Mouse (Mus musculus) 416B (cell line): Measurements from ENCODE around the gene Obox6.
A peak's percentile ranks its signal among the peaks of the same experiment; 100 is the strongest.

ENCODE experiments used
- DNase-seq: peaks from one replicate; pipeline ENCODE4 v3.0.0; 2011; ENCODE audit warnings: low read depth

Obox6 gene

GRCm38 (mm10) chr7:15839578-15839977, at the start of gene Obox6:
TSS of gene Obox6 (minus strand) at chr7:15839678.
- no peak for DNase-seq

GRCm38 (mm10) chr7:15884127-15884526, 44.6 kb upstream of the Obox6 start:
- no peak for DNase-seq

GRCm38 (mm10) chr7:15882317-15882716, 42.8 kb upstream of the Obox6 start, which contains the start of gene Crxos:
TSS of gene Crxos (plus strand) at chr7:15882617.
- DNase-seq, result no peak

- DNase-seq, result no peak
These were observed 42.4 kb upstream of the Obox6 start for GRCm38 (mm10) chr7:15881831-15882230.

- DNase-seq, result no peak
These were observed 41.9 kb upstream of the Obox6 start for GRCm38 (mm10) chr7:15881388-15881787.

- no peak for DNase-seq
These were observed 40.3 kb upstream of the Obox6 start, which contains the start of gene Crx for GRCm38 (mm10) chr7:15879756-15880155. TSS of gene Crx (minus strand) at chr7:15879968.

- no peak for DNase-seq
These were observed 24.6 kb upstream of the Obox6 start for GRCm38 (mm10) chr7:15864104-15864503.

- DNase-seq, result peak; percentile 24
These were observed 20.2 kb upstream of the Obox6 start for GRCm38 (mm10) chr7:15859657-15860056.
